Mouse (Mus musculus) CH12.LX (cell line): Measurements from ENCODE around the gene Olfr340. TPM values are rescaled to one million over a fixed set of nuclear protein-coding genes. Genes with fewer than 3 reads are reported as not detected.

Experiments used
- DNase-seq: peaks from one replicate; pipeline ENCODE4 v3.0.0-alpha.2; 2013; ENCODE audit errors: extremely low read depth
- H3K27ac ChIP-seq: 2 replicates; pipeline ENCODE4 v1.5.1; 2012; ENCODE audit warnings: low read depth, mild to moderate bottlenecking, control low read depth, moderate library complexity; ENCODE audit not compliant: insufficient read depth
- H3K27me3 ChIP-seq: replicated peaks from 2 replicates; pipeline ENCODE3; 2012; ENCODE audit warnings: inconsistent platforms
- H3K36me3 ChIP-seq, 2 experiments: replicated peaks in 1 of 2; 2 replicates each; pipeline versions ENCODE3 to v1.6.1; 2012; ENCODE audit warnings: inconsistent platforms in 1 of 2, low read length in 1 of 2, mild to moderate bottlenecking in 1 of 2, mixed read lengths in 1 of 2, moderate library complexity in 1 of 2; ENCODE audit not compliant: control insufficient read depth in 1 of 2, insufficient read depth in 1 of 2
- H3K4me1 ChIP-seq, 2 experiments: 2 replicates each; pipeline ENCODE4 v1.6.1; 2012; ENCODE audit warnings: inconsistent platforms in 1 of 2, moderate library complexity in 1 of 2; ENCODE audit not compliant: insufficient read depth in 2 of 2, control insufficient read depth in 1 of 2
- H3K4me2 ChIP-seq: 2 replicates; pipeline ENCODE4 v1.6.1; 2012; ENCODE audit warnings: low read depth, mild to moderate bottlenecking, control low read depth; ENCODE audit not compliant: poor library complexity, insufficient read depth, severe bottlenecking
- H3K4me3 ChIP-seq, 3 experiments: fragments of 150-350 bp in 1 of 3; sonication (generic) in 1 of 3; replicated peaks in 1 of 3; 2 replicates each; pipeline versions ENCODE3 to v1.5.1; 2011 to 2012; ENCODE audit warnings: low read depth in 2 of 3, low read length in 2 of 3, mild to moderate bottlenecking in 2 of 3, moderate library complexity in 2 of 3, control low read depth in 1 of 3, improper control_type of control experiment in 1 of 3, inconsistent platforms in 1 of 3, mixed read lengths in 1 of 3; ENCODE audit not compliant: poor library complexity in 1 of 3
- H3K79me2 ChIP-seq: replicated peaks from 2 replicates; pipeline ENCODE4 v1.6.1; 2012; ENCODE audit warnings: mild to moderate bottlenecking, moderate library complexity; ENCODE audit not compliant: control insufficient read depth, poor library complexity, insufficient read depth, severe bottlenecking; ENCODE audit errors: extremely low read depth
- H3K9ac ChIP-seq: 2 replicates; pipeline ENCODE4 v1.6.1; 2012; ENCODE audit warnings: low read depth, mild to moderate bottlenecking, control low read depth, moderate library complexity; ENCODE audit not compliant: insufficient read depth
- H3K9me3 ChIP-seq: replicated peaks from 2 replicates; pipeline ENCODE3; 2012; ENCODE audit warnings: low read length, inconsistent platforms, mixed read lengths
- BHLHE40 ChIP-seq: IDR thresholded peaks from 2 replicates; pipeline ENCODE4 v1.6.1; 2011; ENCODE audit warnings: mild to moderate bottlenecking, low read depth, low read length, improper control_type of control experiment
- CHD1 ChIP-seq: IDR thresholded peaks from 2 replicates; pipeline ENCODE4 v1.6.1; 2012; ENCODE audit warnings: low read depth, low read length, improper control_type of control experiment, inconsistent platforms
- CHD2 ChIP-seq: IDR thresholded peaks from 2 replicates; pipeline ENCODE4 v1.6.1; 2011; ENCODE audit warnings: low read length, improper control_type of control experiment
- E2F4 ChIP-seq: IDR thresholded peaks from 2 replicates; pipeline ENCODE4 v1.6.1; 2011; ENCODE audit warnings: low read depth, low read length, improper control_type of control experiment; ENCODE audit not compliant: insufficient replicate concordance
- ELF1 ChIP-seq: IDR thresholded peaks from 2 replicates; pipeline ENCODE4 v1.6.1; 2014; ENCODE audit warnings: low read depth, mild to moderate bottlenecking, inconsistent platforms, low read length, improper control_type of control experiment
- EP300 ChIP-seq: IDR thresholded peaks from 2 replicates; pipeline ENCODE4 v1.6.1; 2011; ENCODE audit warnings: low read length, improper control_type of control experiment
- ETS1 ChIP-seq: conservative IDR thresholded peaks from 2 replicates; pipeline ENCODE4 v1.6.1; 2012; ENCODE audit warnings: low read depth, mild to moderate bottlenecking, inconsistent platforms, low read length, improper control_type of control experiment, moderate library complexity
- GABPA ChIP-seq: IDR thresholded peaks from 2 replicates; pipeline ENCODE4 v1.6.1; 2012; ENCODE audit warnings: low read depth, low read length, improper control_type of control experiment, inconsistent platforms; ENCODE audit not compliant: insufficient replicate concordance
- IRF4 ChIP-seq: IDR thresholded peaks from 2 replicates; pipeline ENCODE4 v1.6.1; 2014; ENCODE audit warnings: low read depth, mild to moderate bottlenecking, inconsistent platforms, low read length, improper control_type of control experiment
- JUN ChIP-seq: IDR thresholded peaks from 2 replicates; pipeline ENCODE4 v1.6.1; 2011; ENCODE audit warnings: low read depth, mild to moderate bottlenecking, low read length, improper control_type of control experiment, moderate library complexity; ENCODE audit not compliant: insufficient read depth
- KAT2A ChIP-seq: IDR thresholded peaks from 2 replicates; pipeline ENCODE4 v1.6.1; 2012; ENCODE audit warnings: low read length, improper control_type of control experiment, inconsistent platforms; ENCODE audit not compliant: insufficient replicate concordance
- MAX ChIP-seq: IDR thresholded peaks from 2 replicates; pipeline ENCODE4 v1.6.1; 2011; ENCODE audit warnings: low read length, improper control_type of control experiment
- MAZ ChIP-seq: IDR thresholded peaks from 2 replicates; pipeline ENCODE4 v1.6.1; 2012; ENCODE audit warnings: low read depth, mild to moderate bottlenecking, inconsistent platforms, low read length, improper control_type of control experiment, moderate library complexity
- MYC ChIP-seq: IDR thresholded peaks from 2 replicates; pipeline ENCODE4 v1.6.1; 2011; ENCODE audit warnings: low read depth, mild to moderate bottlenecking, improper control_type of control experiment, low read length
- NELFE ChIP-seq: IDR thresholded peaks from 2 replicates; pipeline ENCODE4 v1.6.1; 2011; ENCODE audit warnings: low read depth, low read length, improper control_type of control experiment
- NRF1 ChIP-seq: IDR thresholded peaks from 2 replicates; pipeline ENCODE4 v1.6.1; 2014; ENCODE audit warnings: low read depth, mild to moderate bottlenecking, inconsistent platforms, low read length, improper control_type of control experiment, moderate library complexity
- PAX5 ChIP-seq: IDR thresholded peaks from 2 replicates; pipeline ENCODE4 v1.6.1; 2012; ENCODE audit warnings: low read length, inconsistent platforms, mixed read lengths
- POLR2A ChIP-seq: IDR thresholded peaks from 2 replicates; pipeline ENCODE4 v1.6.1; 2011; ENCODE audit warnings: low read depth, mild to moderate bottlenecking, improper control_type of control experiment, low read length
- RCOR1 ChIP-seq: conservative IDR thresholded peaks from 2 replicates; pipeline ENCODE4 v1.6.1; 2012; ENCODE audit warnings: low read depth, mild to moderate bottlenecking, inconsistent platforms, low read length, improper control_type of control experiment
- SMC3 ChIP-seq: IDR thresholded peaks from 2 replicates; pipeline ENCODE4 v1.6.1; 2011; ENCODE audit warnings: low read depth, low read length, improper control_type of control experiment
- TBP ChIP-seq: conservative IDR thresholded peaks from 2 replicates; pipeline ENCODE4 v1.6.1; 2011; ENCODE audit warnings: low read depth, low read length, improper control_type of control experiment
- TCF12 ChIP-seq: IDR thresholded peaks from 2 replicates; pipeline ENCODE4 v1.6.1; 2014; ENCODE audit warnings: low read depth, mild to moderate bottlenecking, inconsistent platforms, low read length, improper control_type of control experiment
- UBTF ChIP-seq: IDR thresholded peaks from 2 replicates; pipeline ENCODE4 v1.6.1; 2012; ENCODE audit warnings: low read depth, mild to moderate bottlenecking, inconsistent platforms, low read length, improper control_type of control experiment, moderate library complexity
- USF1 ChIP-seq: IDR thresholded peaks from 2 replicates; pipeline ENCODE4 v1.6.1; 2014; ENCODE audit warnings: low read depth, mild to moderate bottlenecking, inconsistent platforms, low read length, improper control_type of control experiment
- ZKSCAN1 ChIP-seq: IDR thresholded peaks from 2 replicates; pipeline ENCODE4 v1.6.1; 2012; ENCODE audit warnings: low read depth, inconsistent platforms, low read length, improper control_type of control experiment, borderline replicate concordance
- ZNF384 ChIP-seq: IDR thresholded peaks from 2 replicates; pipeline ENCODE4 v1.6.1; 2012; ENCODE audit warnings: low read depth, low read length, improper control_type of control experiment, inconsistent platforms
- dilution Hi-C: fragments of 300-500 bp; cut with MboI; formaldehyde crosslinking; loops from 2 replicates; pipeline ENCODE4 v1.14.3; 2020; ENCODE audit warnings: low sequenced_read_pairs; ENCODE audit not compliant: extremely low pct_unique_long_range_greater_than_20kb, extremely low pct_ligation_motif_present
- in situ Hi-C: fragments of 300-500 bp; cut with MboI; formaldehyde crosslinking; loops from 3 replicates; pipeline ENCODE4 v1.14.3; 2019; ENCODE audit warnings: low sequenced_read_pairs, low pct_ligation_motif_present, low pct_unique_long_range_greater_than_20kb, mixed read lengths
- polyA plus RNA-seq: library from polyadenylated mRNA; unstranded; fragments of >175 nt; gene quantifications from 2 replicates; pipeline ENCODE4 v1.2.1, GENCODE M21; 2012; ENCODE audit warnings: low read depth; ENCODE audit not compliant: insufficient read length
- total RNA-seq, 2 experiments: library from RNA; depleted of rRNA; stranded (reverse); fragments of 300-350 nt in 1 of 2; fragments of >200 nt in 1 of 2; gene quantifications; 2 replicates each; pipeline ENCODE4 v1.2.3; 2012 to 2014

Gene Olfr340
- total and polyA plus RNA-seq, 3 experiments = not detected

DNA sequence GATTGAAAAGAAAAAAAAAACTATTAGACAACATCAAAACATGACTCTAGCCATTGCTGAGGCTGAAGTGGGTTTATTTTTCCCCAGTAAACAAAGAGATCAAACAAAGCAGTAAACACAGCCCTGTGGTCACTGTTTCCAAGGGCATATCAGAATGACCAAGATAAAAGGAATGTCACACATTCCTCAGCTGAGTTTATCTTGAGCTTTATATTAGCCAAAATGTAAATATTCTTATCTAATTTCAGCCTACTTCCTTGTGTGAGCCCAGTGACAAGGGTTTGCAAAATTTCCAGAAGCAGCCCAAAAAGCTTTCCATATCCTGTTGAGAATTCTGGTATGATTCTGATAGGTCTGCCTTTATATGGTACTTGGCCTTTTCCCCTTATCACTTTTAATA is 21.2 kb downstream of the Olfr340 start:
- TF ChIP-seq MAX (no peak), BHLHE40 (no peak), ZNF384 (no peak), CHD1 (no peak), IRF4 (no peak), RCOR1 (no peak), ZKSCAN1 (no peak), ETS1 (no peak), NRF1 (no peak), UBTF (no peak), SMC3 (no peak), TCF12 (no peak), PAX5 (no peak), GABPA (no peak), MYC (no peak), POLR2A (no peak), EP300 (no peak), MAZ (no peak), NELFE (no peak), TBP (no peak)
- TF ChIP-seq, all 38 proteins: peak for 0
- Histone ChIP-seq H3K79me2 (no peaks in the 10 kb centered on the region), H3K36me3 (no peaks in the 10 kb centered on the region), H3K4me3 (no peak overlapping the region), H3K27ac (no peak overlapping the region), H3K27me3 (peaks cover 30% of the 10 kb centered on the region), H3K4me2 (no peak overlapping the region), H3K4me1 (no peaks in the 10 kb centered on the region), H3K9ac (no peak overlapping the region), H3K9me3 (no peaks in the 10 kb centered on the region)
- dilution Hi-C loops = no loop called here
- in situ Hi-C loops = no loop called here
- no peak for DNase-seq

DNA sequence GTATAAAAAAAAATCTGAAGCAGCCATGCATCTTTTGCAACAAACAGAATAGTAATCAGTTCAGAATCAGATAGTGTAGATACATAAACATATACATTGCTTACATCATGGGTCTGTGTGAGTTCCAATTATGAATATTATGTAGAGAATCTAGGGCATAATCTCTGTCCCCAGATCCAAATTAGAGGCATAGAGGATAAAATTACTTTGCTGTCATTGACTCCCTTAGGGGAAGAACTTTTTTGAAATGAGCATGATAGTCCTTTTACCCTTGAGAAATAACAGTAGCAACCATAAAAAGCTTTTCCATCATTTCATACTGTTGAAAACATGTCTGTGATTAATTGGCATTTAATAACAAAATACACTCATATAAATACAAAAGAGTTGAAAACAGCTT is 30.0 kb downstream of the Olfr340 start, which contains the start of gene Olfr341:
TSS of gene Olfr341 (minus strand) at position 101 of the 400 bp plus-strand sequence.
- dilution Hi-C loops = no loop called here
- H3K9me3 ChIP-seq = no peaks in the 10 kb centered on the region
- in situ Hi-C loops = no loop called here
- no peak for TF ChIP-seq NRF1
- no peak for TF ChIP-seq JUN
- TF ChIP-seq E2F4 = no peak
- no peak for TF ChIP-seq ZKSCAN1
- no peak for TF ChIP-seq BHLHE40
- no peak for TF ChIP-seq MYC
- TF ChIP-seq CHD2 = no peak
- no peak for TF ChIP-seq KAT2A
- no peak for TF ChIP-seq SMC3
- no peak for TF ChIP-seq ELF1
- TF ChIP-seq USF1 = no peak
- no peak for TF ChIP-seq CHD1
- TF ChIP-seq, all 38 proteins: peak for 0
- H3K27ac ChIP-seq = no peak within 1 kb of the TSS
- H3K79me2 ChIP-seq = no peaks in the 10 kb centered on the region
- no peak within 1 kb of the TSS for H3K4me3 ChIP-seq
- H3K4me2 ChIP-seq = no peak within 1 kb of the TSS
- no peaks in the 10 kb centered on the region for H3K4me1 ChIP-seq
- no peak within 1 kb of the TSS for H3K9ac ChIP-seq
- H3K36me3 ChIP-seq = no peaks in the 10 kb centered on the region
- no peak for DNase-seq
- H3K27me3 ChIP-seq = peaks cover 33% of the 10 kb centered on the region
